Mouse (Mus musculus): ENCODE measurements around the gene Gdpd1.

DNA sequence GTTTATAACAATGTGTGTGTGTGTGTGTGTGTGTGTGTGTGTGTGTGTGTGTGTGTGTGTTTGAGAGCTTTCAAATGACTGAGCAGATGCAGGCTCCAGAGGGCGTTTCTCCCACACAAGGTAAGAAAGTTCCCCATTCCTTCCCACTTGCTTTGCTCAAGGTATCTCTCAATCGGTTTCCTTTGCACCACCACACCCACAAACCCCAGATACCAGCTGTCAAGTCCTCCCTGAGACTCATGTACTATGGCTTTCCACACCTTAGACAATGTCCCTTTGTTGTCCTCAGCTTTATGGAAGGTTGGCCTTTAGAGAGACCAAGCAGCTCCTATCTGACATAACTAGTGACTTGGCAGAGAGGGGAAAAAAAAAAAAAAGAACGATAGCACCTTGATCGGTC is 51.1 kb downstream of the Gdpd1 start:
- TF ChIP-seq CTCF (IDR thresholded peaks at IDR 0.05; ENCODE audit: extremely low read depth, insufficient read depth, low read length) (no peak), POLR2A (IDR thresholded peaks at IDR 0.05; ENCODE audit: extremely low read depth, insufficient read depth, low read length) (no peak)

Measured in cortical plate, adult 2 months (tissue).